Mouse (Mus musculus) erythroblast, embryonic 14.5 days (primary cell): ENCODE results near the gene Aldh1a2. TPM values are rescaled to one million over a fixed set of nuclear protein-coding genes. Genes with fewer than 3 reads are reported as not detected.

Experiments
- H3K27me3 ChIP-seq: 2 replicates; pipeline ENCODE4 v1.6.1; 2012; ENCODE audit warnings: inconsistent platforms; ENCODE audit not compliant: control insufficient read depth
- H3K36me3 ChIP-seq: 2 replicates; pipeline ENCODE4 v1.6.1; 2012; ENCODE audit warnings: mild to moderate bottlenecking, inconsistent platforms; ENCODE audit not compliant: control insufficient read depth
- H3K4me1 ChIP-seq: 2 replicates; pipeline ENCODE4 v1.6.1; 2012; ENCODE audit warnings: inconsistent platforms; ENCODE audit not compliant: control insufficient read depth
- H3K4me3 ChIP-seq: replicated peaks from 2 replicates; pipeline ENCODE3; 2012; ENCODE audit warnings: moderate library complexity, mild to moderate bottlenecking, inconsistent platforms
- H3K9me3 ChIP-seq: 2 replicates; pipeline ENCODE4 v1.6.1; 2012; ENCODE audit warnings: low read length, inconsistent platforms, mixed read lengths; ENCODE audit not compliant: control insufficient read depth
- GATA1 ChIP-seq: IDR thresholded peaks from 2 replicates; pipeline ENCODE4 v1.6.1; 2012; ENCODE audit warnings: low read length, inconsistent platforms, mixed read lengths
- TAL1 ChIP-seq: IDR thresholded peaks from 3 replicates; pipeline ENCODE4 v1.6.1; 2012; ENCODE audit warnings: low read length, inconsistent platforms, mixed read lengths
- polyA plus RNA-seq: library from polyadenylated mRNA; stranded (reverse); fragments of >175 nt; gene quantifications from 2 replicates; pipeline ENCODE4 v1.2.3, GENCODE M21; 2012

The Aldh1a2 gene
- polyA plus RNA-seq, 1 experiment = not detected

DNA sequence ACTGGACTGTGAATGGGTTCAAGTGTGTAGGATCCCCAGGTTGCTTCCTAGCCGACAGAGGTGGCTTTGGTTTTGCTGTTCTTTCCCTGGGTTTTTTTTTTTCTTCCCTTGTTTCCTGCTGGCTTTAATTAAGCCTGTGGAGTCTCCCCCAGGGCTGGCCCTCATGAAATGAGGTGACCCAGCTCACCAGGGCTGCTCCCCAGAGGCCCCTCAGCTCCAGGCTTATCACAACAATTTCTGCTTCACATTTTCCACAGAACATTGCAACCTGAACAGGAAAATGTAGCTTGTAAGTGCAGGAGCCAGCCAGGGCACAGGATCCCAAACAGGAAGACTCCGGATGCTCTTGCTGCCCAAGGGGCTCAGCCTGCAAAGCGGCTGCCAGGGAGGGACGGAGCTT, 110.7 kb downstream of the Aldh1a2 start:
- no peaks in the 10 kb centered on the region for H3K9me3 ChIP-seq
- no peaks in the 10 kb centered on the region for H3K36me3 ChIP-seq
- no peaks in the 10 kb centered on the region for H3K4me1 ChIP-seq
- no peaks in the 10 kb centered on the region for H3K27me3 ChIP-seq
- TF ChIP-seq GATA1 (no peak), TAL1 (no peak)
- no peak overlapping the region for H3K4me3 ChIP-seq

DNA sequence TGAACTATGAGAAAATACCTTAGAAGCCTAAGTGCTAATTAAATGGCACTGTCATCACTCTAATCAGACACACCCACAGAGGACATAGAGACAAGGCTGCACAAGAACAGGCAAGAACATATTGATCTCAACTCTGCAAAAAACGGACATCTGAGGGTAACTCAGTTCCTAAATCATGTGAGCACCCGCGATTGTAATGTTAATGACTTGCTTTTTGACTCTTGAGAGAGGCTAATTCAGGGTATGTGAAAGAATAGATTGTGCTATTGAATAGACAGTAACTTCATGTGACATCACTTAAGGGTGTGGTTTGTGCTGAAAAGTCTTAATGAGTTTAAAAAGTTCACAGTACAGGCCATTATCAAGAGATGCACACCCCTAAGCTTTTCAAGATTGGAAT, 116.1 kb downstream of the Aldh1a2 start:
- H3K27me3 ChIP-seq = no peaks in the 10 kb centered on the region
- no peaks in the 10 kb centered on the region for H3K9me3 ChIP-seq
- no peaks in the 10 kb centered on the region for H3K36me3 ChIP-seq
- H3K4me3 ChIP-seq = no peak overlapping the region
- TF ChIP-seq TAL1 (no peak), GATA1 (no peak)
- no peaks in the 10 kb centered on the region for H3K4me1 ChIP-seq

DNA sequence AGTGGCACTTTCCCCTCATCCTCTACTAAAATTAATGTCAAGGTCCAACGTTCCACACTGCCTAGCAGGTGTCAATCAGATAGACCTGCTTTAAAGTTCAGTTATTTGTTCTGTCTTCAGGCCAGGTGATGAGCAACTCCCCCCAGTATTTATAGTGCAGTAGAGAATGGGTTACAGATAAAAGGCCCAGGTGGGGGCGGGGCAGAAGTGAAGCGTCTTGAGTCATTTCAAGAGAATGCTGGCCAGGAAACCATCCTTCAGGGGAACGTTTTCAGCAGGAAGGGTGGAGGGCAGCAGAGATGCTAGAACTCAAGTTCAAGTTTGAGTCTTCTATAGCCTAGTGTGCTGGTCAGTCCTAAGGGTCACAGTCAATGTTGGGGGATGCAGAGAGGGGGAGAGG, 121.1 kb downstream of the Aldh1a2 start:
- Histone ChIP-seq H3K27me3 (no peaks in the 10 kb centered on the region), H3K4me3 (no peak overlapping the region), H3K9me3 (no peaks in the 10 kb centered on the region), H3K4me1 (no peaks in the 10 kb centered on the region), H3K36me3 (no peaks in the 10 kb centered on the region)
- TF ChIP-seq TAL1 (no peak), GATA1 (no peak)

DNA sequence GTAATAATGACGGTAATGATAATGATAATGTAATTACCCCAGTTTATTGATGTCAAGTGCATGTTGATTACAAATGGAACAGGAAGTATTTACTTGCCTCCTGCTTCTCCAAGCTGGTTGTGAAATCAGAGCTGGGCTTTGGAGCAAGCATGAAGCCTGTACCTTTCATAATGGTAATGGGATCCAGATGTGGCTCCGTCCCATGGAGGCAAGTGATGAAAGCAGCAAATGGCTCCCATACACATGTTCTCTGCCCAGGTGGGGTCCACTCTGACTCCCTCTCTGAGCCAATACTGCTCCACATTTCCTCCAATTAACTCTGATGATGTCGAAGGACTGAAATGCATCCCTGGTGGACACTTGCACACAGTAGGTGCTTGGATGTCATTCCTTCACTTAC, 121.8 kb downstream of the Aldh1a2 start:
- TF ChIP-seq TAL1 (no peak), GATA1 (no peak)
- H3K36me3 ChIP-seq = no peaks in the 10 kb centered on the region
- no peaks in the 10 kb centered on the region for H3K27me3 ChIP-seq
- no peaks in the 10 kb centered on the region for H3K9me3 ChIP-seq
- H3K4me1 ChIP-seq = no peaks in the 10 kb centered on the region
- no peak overlapping the region for H3K4me3 ChIP-seq

DNA sequence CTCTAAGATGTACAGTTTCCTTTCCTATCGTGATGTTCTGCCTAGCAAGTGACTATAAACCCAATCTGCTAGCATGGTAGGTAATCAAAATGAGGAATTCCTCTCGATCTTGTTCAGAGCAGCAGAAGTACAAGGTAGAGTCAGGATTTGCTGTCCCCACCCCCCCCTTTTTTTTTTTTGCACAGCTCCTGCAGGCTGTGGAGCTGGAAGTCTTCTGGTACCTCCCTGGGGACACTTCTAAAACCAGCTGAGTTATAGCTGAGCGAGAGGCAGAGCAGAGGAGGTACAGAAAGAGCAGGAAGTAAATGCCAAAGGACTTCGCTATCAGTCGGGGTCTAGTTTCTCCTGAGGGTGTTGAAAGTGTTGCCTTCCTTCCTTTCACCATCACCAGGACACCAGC, 124.5 kb downstream of the Aldh1a2 start:
- no peaks in the 10 kb centered on the region for H3K36me3 ChIP-seq
- H3K9me3 ChIP-seq = no peaks in the 10 kb centered on the region
- TF ChIP-seq TAL1 = no peak
- no peak for TF ChIP-seq GATA1
- no peaks in the 10 kb centered on the region for H3K27me3 ChIP-seq
- H3K4me3 ChIP-seq = no peak overlapping the region
- H3K4me1 ChIP-seq = no peaks in the 10 kb centered on the region

Other genes with a start within 250 kb of the Aldh1a2 start
- 0.26 and 0.27 TPM in 2 replicates for gene Aqp9, start 47.1 kb upstream of the Aldh1a2 start, polyA plus RNA-seq